Mouse (Mus musculus): Measurements from ENCODE around the gene Casr. TPM values are rescaled to one million over a fixed set of nuclear protein-coding genes. Genes with fewer than 3 reads are reported as not detected.

The Casr gene
- polyA plus RNA-seq, 1 experiment from 2014 or later = 0.16 TPM

DNA sequence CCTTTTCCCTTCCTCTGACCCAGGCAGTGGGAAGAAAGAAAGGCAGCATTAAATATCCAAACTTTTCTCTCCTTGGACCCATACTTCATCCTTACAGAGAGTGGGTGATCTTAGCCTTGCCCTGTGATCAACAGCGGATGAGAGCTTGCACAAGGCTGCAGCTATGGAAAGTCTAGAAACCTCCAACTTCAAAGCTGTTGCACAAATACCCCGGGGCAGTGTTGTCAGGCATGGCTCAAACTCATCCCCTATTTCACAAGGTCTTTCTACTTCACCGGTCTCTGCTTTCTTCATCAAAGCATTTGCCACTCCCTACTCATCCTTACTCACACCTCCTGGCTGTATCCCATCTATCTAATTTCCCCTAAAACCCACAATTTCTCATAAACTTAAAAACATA is 96.5 kb downstream of the Casr start:
- H3K4me3 ChIP-seq (replicated peaks; ENCODE audit: low read length) = no peak overlapping the region
- no peak overlapping the region for H3K9ac ChIP-seq (replicated peaks; ENCODE audit: low read depth, low read length)
- no peaks in the 10 kb centered on the region for H3K9me3 ChIP-seq (ENCODE audit: control insufficient read depth, low read length)
- H3K27me3 ChIP-seq (replicated peaks; ENCODE audit: control insufficient read depth, insufficient read depth, low read length) = no peaks in the 10 kb centered on the region
- H3K36me3 ChIP-seq (ENCODE audit: control insufficient read depth, insufficient read depth) = no peaks in the 10 kb centered on the region
- no peak for ATAC-seq
- H3K4me1 ChIP-seq (replicated peaks; ENCODE audit: control insufficient read depth, insufficient read depth, low read length) = no peaks in the 10 kb centered on the region
- H3K4me2 ChIP-seq (ENCODE audit: low read length) = no peak overlapping the region
- H3K27ac ChIP-seq (ENCODE audit: low read length) = no peak overlapping the region
- WGBS = 92% methylated on average over 3 of the region's 3 CpGs

DNA sequence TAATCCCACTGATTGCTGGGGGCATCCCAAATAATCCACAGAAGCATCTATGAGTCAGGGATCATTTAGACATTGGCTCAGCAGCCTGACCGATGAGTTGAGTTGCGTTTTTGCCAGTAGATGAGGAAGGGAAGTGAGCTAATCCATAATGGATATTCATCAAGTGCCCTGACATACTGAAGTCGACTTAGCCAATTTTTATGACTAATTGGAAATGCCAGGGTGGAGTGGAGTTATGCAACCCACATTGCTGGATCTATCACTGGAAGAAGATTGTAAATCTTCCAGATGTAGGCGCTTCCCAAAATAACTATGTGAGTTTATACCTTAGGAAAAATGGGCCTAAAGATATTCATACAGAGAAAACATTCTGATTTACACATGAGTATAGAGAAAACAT is 97.9 kb downstream of the Casr start:
- ATAC-seq = no peak
- no peaks in the 10 kb centered on the region for H3K9me3 ChIP-seq (ENCODE audit: control insufficient read depth, low read length)
- no peak overlapping the region for H3K9ac ChIP-seq (replicated peaks; ENCODE audit: low read depth, low read length)
- no peak overlapping the region for H3K4me3 ChIP-seq (replicated peaks; ENCODE audit: low read length)
- H3K27ac ChIP-seq (ENCODE audit: low read length) = no peak overlapping the region
- H3K4me1 ChIP-seq (replicated peaks; ENCODE audit: control insufficient read depth, insufficient read depth, low read length) = no peaks in the 10 kb centered on the region
- no peak overlapping the region for H3K4me2 ChIP-seq (ENCODE audit: low read length)
- no peaks in the 10 kb centered on the region for H3K27me3 ChIP-seq (replicated peaks; ENCODE audit: control insufficient read depth, insufficient read depth, low read length)
- H3K36me3 ChIP-seq (ENCODE audit: control insufficient read depth, insufficient read depth) = no peaks in the 10 kb centered on the region
- 86% methylated on average over 4 of the region's 4 CpGs for WGBS

- Histone ChIP-seq H3K27ac (ENCODE audit: low read length) (no peak overlapping the region), H3K9ac (replicated peaks; ENCODE audit: low read depth, low read length) (no peak overlapping the region), H3K4me3 (replicated peaks; ENCODE audit: low read length) (no peak overlapping the region), H3K27me3 (replicated peaks; ENCODE audit: control insufficient read depth, insufficient read depth, low read length) (no peaks in the 10 kb centered on the region), H3K4me2 (ENCODE audit: low read length) (no peak overlapping the region), H3K4me1 (replicated peaks; ENCODE audit: control insufficient read depth, insufficient read depth, low read length) (no peaks in the 10 kb centered on the region), H3K36me3 (ENCODE audit: control insufficient read depth, insufficient read depth) (no peaks in the 10 kb centered on the region), H3K9me3 (ENCODE audit: control insufficient read depth, low read length) (no peaks in the 10 kb centered on the region)
- no peak for ATAC-seq
- WGBS = 2% methylated on average over 2 of the region's 2 CpGs
Measured at GRCm38 (mm10) chr16:36460426-36460825, 101.5 kb downstream of the Casr start.

GRCm38 (mm10) chr16:36455342-36455802 is 106.6 kb downstream of the Casr start, which contains the start of gene Stfa3:
Gene Stfa3 (minus strand): TSS chr16:36455392.
- H3K27me3 ChIP-seq (replicated peaks; ENCODE audit: control insufficient read depth, insufficient read depth, low read length) = no peaks in the 10 kb centered on the region
- no peak for ATAC-seq

More at GRCm38 (mm10) chr16:36455342-36455802, 106.6 kb downstream of the Casr start, which contains the start of gene Stfa3:
- Histone ChIP-seq H3K9me3 (ENCODE audit: control insufficient read depth, low read length) (no peaks in the 10 kb centered on the region), H3K4me2 (ENCODE audit: low read length) (no peak within 1 kb of the TSS), H3K4me1 (replicated peaks; ENCODE audit: control insufficient read depth, insufficient read depth, low read length) (no peaks in the 10 kb centered on the region), H3K4me3 (replicated peaks; ENCODE audit: low read length) (no peak within 1 kb of the TSS), H3K9ac (replicated peaks; ENCODE audit: low read depth, low read length) (no peak within 1 kb of the TSS), H3K27ac (ENCODE audit: low read length) (no peak within 1 kb of the TSS), H3K36me3 (ENCODE audit: control insufficient read depth, insufficient read depth) (no peaks in the 10 kb centered on the region)
- 86% methylated on average over 4 of the region's 4 CpGs for WGBS

Other genes with a start within 250 kb of the Casr start
- gene BC117090, start 227.8 kb downstream of the Casr start, polyA plus RNA-seq (2015; fragmentation: Nextera tagmentation; extraction: Ambion mirVana) = not detected in 2 replicates
- gene BC100530, start 194.4 kb downstream of the Casr start, polyA plus RNA-seq (2015; fragmentation: Nextera tagmentation; extraction: Ambion mirVana) = 1.2 TPM in 1 of 2 replicates, not detected in the other
- gene Stfa2, start 153.7 kb downstream of the Casr start, polyA plus RNA-seq (2015; fragmentation: Nextera tagmentation; extraction: Ambion mirVana) = not detected in 2 replicates
- gene Stfa3, start 106.7 kb downstream of the Casr start, polyA plus RNA-seq (2015; fragmentation: Nextera tagmentation; extraction: Ambion mirVana) = 0.72 TPM in 1 of 2 replicates, not detected in the other
- 1.1 and 1.9 TPM in 2 replicates for gene Cd86, start 103.9 kb upstream of the Casr start, polyA plus RNA-seq (2015; fragmentation: Nextera tagmentation; extraction: Ambion mirVana)
- gene Ildr1, start 131.8 kb upstream of the Casr start, polyA plus RNA-seq (2015; fragmentation: Nextera tagmentation; extraction: Ambion mirVana) = 0.17 and 0.19 TPM in 2 replicates
- gene Slc15a2, start 222.8 kb upstream of the Casr start, polyA plus RNA-seq (2015; fragmentation: Nextera tagmentation; extraction: Ambion mirVana) = 12.7 and 13.6 TPM in 2 replicates

All from forebrain, embryonic 16.5 days (tissue).